Mouse (Mus musculus): ENCODE data around the gene Ace3. TPM values are rescaled to one million over a fixed set of nuclear protein-coding genes. Genes with fewer than 3 reads are reported as not detected.

Ace3 gene
- not detected for total RNA-seq (2022)

DNA sequence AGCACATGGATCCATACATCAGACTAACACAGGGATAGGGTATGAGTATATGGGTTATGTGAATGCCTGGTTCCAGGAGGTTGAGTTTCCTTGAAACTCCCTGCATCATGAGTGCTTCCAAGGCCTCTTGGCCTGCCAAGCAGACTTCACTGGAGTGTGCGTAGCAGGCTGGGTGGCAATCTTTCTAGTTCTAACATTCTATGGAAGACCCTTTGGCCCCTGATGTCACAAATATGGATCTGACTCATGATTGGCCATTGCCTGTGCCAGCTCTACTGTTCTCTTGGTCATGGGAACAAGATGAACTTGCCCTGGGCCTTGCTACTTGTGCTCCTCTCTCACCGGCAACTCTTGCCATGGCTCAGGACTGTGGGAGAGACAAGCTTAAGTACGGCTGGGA lies at the start of gene Ace3:
Ace3 (plus strand) TSS at position 301 of the 400 bp plus-strand sequence.
- no peak for DNase-seq (ENCODE audit: low spot score)

DNA sequence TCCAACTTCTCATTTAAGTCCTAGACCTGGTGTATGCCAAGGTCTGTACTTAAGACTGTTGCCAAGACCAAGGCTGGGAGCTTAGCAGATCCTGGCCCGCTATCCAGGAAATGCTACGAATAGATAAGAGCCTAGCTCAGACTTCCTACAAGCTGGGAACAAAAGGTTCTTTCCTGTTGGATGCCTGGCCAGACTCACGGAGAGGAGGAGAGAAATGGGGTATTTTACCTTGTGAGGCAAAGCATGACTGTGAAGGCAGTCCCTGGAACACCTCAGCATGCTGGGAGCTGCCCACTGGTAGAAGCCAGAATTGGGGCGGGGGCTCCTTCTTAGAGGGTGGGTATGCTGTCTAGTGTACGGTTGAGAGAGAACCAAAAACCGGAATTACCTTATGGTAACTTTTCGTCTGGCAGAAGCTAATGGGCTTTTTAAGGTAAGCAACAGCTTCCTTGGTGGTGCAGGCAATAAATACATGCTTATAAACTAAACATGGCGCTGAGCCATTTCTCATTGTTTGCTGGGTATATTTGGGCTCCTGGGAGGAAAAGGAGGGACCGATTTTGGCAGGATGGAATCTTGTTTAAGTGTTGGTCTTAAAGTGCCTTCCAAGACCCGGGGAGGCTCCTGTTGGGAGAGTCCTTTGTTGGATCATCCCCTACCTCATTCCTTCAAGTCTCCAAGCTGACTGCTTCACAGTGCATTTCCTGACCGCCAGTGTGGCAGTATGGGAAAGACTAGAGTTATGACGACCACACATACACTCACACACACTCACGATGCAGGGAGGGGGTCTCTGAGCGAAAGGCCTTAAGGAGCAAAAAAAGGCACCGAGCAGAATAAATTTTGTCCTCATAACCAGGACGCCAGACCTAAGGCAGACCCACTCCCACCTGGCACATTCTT lies 49.5 kb upstream of the Ace3 start:
- DNase-seq (ENCODE audit: low spot score), result peak; percentile 87

- no peak for DNase-seq (ENCODE audit: low spot score)
These were observed 47.8 kb upstream of the Ace3 start for GRCm38 (mm10) chr11:105946694-105947154.

DNA sequence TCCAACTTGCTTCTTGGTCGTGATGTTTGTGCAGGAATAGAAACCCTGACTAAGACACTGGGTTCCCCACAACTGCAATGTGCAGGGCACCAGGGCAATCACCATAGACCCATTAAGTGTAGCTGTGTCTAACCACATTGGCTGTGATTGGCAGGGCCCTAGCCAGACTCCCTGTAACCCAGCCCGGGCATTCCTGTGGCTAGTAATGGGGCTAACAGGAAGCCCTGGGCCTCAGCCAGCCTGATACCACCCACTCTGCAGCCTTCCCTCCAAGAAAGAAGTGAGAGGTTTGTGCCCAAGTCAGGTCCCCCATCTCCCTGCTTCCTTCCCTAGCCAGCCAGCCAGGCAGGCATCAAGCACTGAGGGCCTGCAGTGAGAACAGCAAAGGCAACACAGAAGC lies 46.2 kb upstream of the Ace3 start:
- no peak for DNase-seq (ENCODE audit: low spot score)

GRCm38 (mm10) chr11:105950519-105950918 lies 44.0 kb upstream of the Ace3 start:
- DNase-seq (ENCODE audit: low spot score), result no peak

DNA sequence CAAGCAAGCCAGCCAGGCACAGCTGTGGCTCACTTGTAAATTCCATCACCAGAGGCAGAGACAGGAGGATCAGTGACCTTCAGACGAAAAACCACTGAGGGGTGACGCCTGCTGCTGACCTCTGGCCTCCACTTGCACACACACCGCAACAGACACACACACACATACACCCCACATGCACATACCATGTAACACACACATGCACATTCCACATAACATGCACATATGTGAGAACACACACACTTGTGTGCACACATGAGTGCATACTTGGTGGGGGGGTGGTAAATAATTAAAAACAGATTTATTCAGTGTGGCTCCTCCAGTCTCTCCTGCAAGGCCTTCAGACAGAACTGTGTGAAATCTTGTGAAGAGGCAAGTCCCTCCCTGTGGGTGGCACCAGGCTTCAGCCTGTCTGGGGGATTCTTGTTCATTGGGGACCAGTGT lies 42.9 kb upstream of the Ace3 start:
- DNase-seq (ENCODE audit: low spot score), result no peak

DNA sequence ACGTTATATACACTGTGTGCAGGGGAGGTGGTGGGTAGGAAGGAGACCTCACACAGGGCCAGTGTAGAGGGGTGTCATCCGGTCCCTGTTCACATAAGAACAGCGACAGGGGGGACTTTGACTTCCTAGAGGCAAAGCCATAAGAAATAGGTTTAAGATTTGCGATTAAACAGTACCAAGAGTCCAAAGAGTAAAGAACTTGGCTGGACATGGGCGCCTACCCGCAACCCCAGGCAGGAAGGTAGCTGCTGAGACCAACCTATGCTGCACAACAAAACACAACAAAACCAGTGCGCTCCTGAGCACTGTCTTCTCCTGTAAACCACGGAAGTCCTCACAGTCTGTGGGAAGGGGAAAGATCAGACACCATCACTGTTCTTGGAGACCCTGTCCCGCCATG lies 42.4 kb upstream of the Ace3 start:
- no peak for DNase-seq (ENCODE audit: low spot score)

- no peak for DNase-seq (ENCODE audit: low spot score)
These were observed 41.5 kb upstream of the Ace3 start, which contains the start of gene Cyb561 for GRCm38 (mm10) chr11:105952911-105953386. Cyb561 (minus strand) TSS chr11:105953336.

DNA sequence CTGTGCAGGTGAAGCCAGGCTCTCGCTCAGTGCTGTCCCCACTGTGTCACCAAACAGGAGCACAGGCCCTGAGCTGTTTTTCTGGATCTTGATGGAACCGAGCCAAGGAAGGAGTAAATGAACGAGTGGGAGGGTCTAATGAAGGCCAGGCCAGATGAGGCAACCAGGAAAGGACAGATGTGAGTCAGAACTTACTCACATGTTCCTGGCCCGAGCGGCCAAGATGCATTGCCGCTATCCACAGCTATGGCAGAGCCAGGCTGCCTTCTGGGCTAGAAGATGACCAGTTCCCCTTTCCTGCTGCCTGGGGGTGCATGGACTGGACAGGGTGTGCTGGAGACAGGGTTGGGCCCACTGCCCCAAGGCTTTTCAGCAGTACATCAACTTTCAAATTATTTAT lies 41.1 kb upstream of the Ace3 start:
- peak; percentile 66 for DNase-seq (ENCODE audit: low spot score)

GRCm38 (mm10) chr11:105955815-105956430 lies 38.6 kb upstream of the Ace3 start:
- no peak for DNase-seq (ENCODE audit: low spot score)

GRCm38 (mm10) chr11:105957501-105957900 lies 37.0 kb upstream of the Ace3 start:
- no peak for DNase-seq (ENCODE audit: low spot score)

GRCm38 (mm10) chr11:105958566-105958965 lies 35.9 kb upstream of the Ace3 start:
- no peak for DNase-seq (ENCODE audit: low spot score)

GRCm38 (mm10) chr11:105959355-105959754 lies 35.1 kb upstream of the Ace3 start:
- no peak for DNase-seq (ENCODE audit: low spot score)

GRCm38 (mm10) chr11:105964691-105965090 lies 29.8 kb upstream of the Ace3 start:
- no peak for DNase-seq (ENCODE audit: low spot score)

GRCm38 (mm10) chr11:105966288-105966687 lies 28.2 kb upstream of the Ace3 start:
- no peak for DNase-seq (ENCODE audit: low spot score)

- DNase-seq (ENCODE audit: low spot score), result no peak
These were observed 26.5 kb upstream of the Ace3 start, which contains the start of gene Ace for GRCm38 (mm10) chr11:105967741-105968574. Ace (plus strand) TSS chr11:105967945.

- no peak for DNase-seq (ENCODE audit: low spot score)
These were observed 25.5 kb upstream of the Ace3 start for GRCm38 (mm10) chr11:105968948-105969347.

GRCm38 (mm10) chr11:105969516-105969915 lies 25.0 kb upstream of the Ace3 start:
- DNase-seq (ENCODE audit: low spot score), result peak; percentile 75

GRCm38 (mm10) chr11:105974593-105974992 lies 19.9 kb upstream of the Ace3 start:
- DNase-seq (ENCODE audit: low spot score), result no peak

- no peak for DNase-seq (ENCODE audit: low spot score)
These were observed 19.4 kb upstream of the Ace3 start for GRCm38 (mm10) chr11:105975050-105975449.

DNA sequence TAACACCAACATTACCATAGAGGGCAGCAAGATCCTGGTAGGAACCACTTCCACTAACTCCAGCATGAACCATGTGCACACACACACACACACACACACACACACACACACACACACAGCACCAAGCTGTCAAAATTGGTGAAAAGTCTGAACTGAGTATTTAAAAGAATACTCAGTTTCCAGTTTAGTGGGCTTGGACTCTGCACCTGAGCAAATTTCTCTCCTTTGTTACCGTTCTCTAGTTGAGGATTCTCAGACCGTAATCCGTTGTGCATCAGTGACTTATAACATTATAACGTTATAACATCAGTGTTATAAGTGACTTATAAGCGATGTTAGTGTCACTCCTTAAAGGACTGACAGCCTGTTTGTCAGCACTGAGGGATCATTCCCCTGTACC lies 18.8 kb upstream of the Ace3 start:
- DNase-seq (ENCODE audit: low spot score), result no peak

GRCm38 (mm10) chr11:105978232-105978631 lies 16.2 kb upstream of the Ace3 start:
- no peak for DNase-seq (ENCODE audit: low spot score)
